Mouse (Mus musculus) NIH3T3 (cell line): ENCODE measurements at regions not wholly inside any gene's neighbourhood (a gene's known extent, or its start where the extent isn't known, plus 50 kb on each side); places are given as distances from the start of the nearest gene placed in this dataset.
"Not testable (repeated sequence)": the region's sequence is repeated elsewhere in the genome, so short reads cannot be mapped to it uniquely, and the experiment has no call there.

ENCODE experiments used
- DNase-seq: peaks from one replicate; pipeline ENCODE4 v3.0.0-alpha.2; 2012; ENCODE audit warnings: low read depth

- DNase-seq, result peak; percentile 75
Measured at GRCm38 (mm10) chr10:16171251-16171650, 1453.2 kb upstream of the Gje1 start.

GRCm38 (mm10) chr10:16159542-16159941 is 1441.5 kb upstream of the Gje1 start:
- not testable (repeated sequence) for DNase-seq

GRCm38 (mm10) chr10:16158445-16158844 is 1440.4 kb upstream of the Gje1 start:
- DNase-seq, result no peak

GRCm38 (mm10) chr10:16156954-16157353 is 1438.9 kb upstream of the Gje1 start:
- DNase-seq, result no peak

- DNase-seq, result no peak
Measured at GRCm38 (mm10) chr10:16148991-16149390, 1431.0 kb upstream of the Gje1 start.

- no peak for DNase-seq
Measured at GRCm38 (mm10) chr10:16145397-16145796, 1427.4 kb upstream of the Gje1 start.

GRCm38 (mm10) chr10:16123902-16124301 is 1405.9 kb upstream of the Gje1 start:
- DNase-seq, result no peak

- peak; percentile 84 for DNase-seq
Measured at GRCm38 (mm10) chr10:16088210-16088609, 1370.2 kb upstream of the Gje1 start.

- no peak for DNase-seq
Measured at GRCm38 (mm10) chr10:16053008-16053407, 1335.0 kb upstream of the Gje1 start.

- DNase-seq, result no peak
Measured at GRCm38 (mm10) chr10:16052463-16052889, 1334.5 kb upstream of the Gje1 start.

GRCm38 (mm10) chr10:16036255-16036654 is 1318.2 kb upstream of the Gje1 start:
- no peak for DNase-seq

- DNase-seq, result peak; percentile 17
Measured at GRCm38 (mm10) chr10:16033096-16033495, 1315.1 kb upstream of the Gje1 start.

- DNase-seq, result no peak
Measured at GRCm38 (mm10) chr10:16030802-16031201, 1312.8 kb upstream of the Gje1 start.

- peak; percentile 54 for DNase-seq
Measured at GRCm38 (mm10) chr10:16014806-16015205, 1296.8 kb upstream of the Gje1 start.

- DNase-seq, result no peak
Measured at GRCm38 (mm10) chr10:16001246-16001645, 1283.2 kb upstream of the Gje1 start.

- no peak for DNase-seq
Measured at GRCm38 (mm10) chr10:15993275-15993674, 1275.3 kb upstream of the Gje1 start.
